Mouse (Mus musculus) 3T3-L1 (cell line): ENCODE measurements at regions not wholly inside any gene's neighbourhood (a gene's known extent, or its start where the extent isn't known, plus 50 kb on each side); places are given as distances from the start of the nearest gene placed in this dataset.

ENCODE experiments used
- DNase-seq: peaks from one replicate; pipeline ENCODE4 v3.0.0-alpha.2; 2015; ENCODE audit warnings: low read depth, low spot score

DNA sequence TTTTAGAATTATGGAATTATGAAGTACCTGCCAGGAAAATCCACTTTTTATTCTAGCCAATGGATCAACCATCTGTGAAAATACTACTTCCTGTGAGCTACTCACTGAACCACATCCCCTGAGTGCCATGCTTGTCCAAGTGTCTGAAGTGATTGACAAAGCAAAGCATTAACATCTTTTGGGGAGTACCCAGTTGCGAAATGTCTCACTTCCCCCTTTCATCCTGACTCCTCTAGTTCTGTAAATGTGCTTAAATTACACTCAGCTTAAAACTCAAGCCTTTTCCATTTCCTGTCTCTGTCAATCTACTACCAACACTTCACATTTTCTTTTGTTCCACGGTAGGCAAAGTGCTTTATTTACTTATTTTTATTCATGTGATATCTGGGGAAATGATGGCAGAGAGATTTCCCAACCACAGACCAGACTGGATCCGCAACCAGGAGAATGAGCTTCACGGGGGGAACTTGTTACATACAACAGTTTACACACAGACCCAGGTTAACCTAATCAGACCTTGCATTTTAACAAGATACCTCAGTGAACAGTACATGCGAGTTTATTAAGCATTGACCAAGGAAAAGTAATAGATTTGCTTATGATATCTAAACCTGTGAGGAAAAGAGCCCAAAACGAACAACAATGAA, 726.1 kb upstream of the Cited2 start:
- DNase-seq = no peak

DNA sequence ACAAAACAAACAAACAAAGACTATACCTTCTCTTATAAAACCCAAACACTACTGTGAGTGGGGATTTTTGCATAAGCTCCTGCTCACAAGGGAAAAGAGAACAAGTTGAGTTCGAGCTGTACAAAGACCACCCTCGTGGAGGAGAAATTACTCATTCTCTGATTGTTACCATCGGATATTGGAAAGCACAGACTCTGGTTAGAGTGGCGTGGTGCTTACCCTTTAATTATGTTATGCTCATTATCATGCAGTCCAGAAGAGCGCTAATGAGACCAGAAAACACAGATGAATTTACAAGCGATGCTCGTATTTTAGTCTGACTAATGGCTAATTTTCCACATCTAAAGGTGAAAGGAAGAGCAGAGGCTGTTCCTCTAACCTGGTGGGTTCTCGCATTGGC, 721.7 kb upstream of the Cited2 start:
- DNase-seq = no peak

DNA sequence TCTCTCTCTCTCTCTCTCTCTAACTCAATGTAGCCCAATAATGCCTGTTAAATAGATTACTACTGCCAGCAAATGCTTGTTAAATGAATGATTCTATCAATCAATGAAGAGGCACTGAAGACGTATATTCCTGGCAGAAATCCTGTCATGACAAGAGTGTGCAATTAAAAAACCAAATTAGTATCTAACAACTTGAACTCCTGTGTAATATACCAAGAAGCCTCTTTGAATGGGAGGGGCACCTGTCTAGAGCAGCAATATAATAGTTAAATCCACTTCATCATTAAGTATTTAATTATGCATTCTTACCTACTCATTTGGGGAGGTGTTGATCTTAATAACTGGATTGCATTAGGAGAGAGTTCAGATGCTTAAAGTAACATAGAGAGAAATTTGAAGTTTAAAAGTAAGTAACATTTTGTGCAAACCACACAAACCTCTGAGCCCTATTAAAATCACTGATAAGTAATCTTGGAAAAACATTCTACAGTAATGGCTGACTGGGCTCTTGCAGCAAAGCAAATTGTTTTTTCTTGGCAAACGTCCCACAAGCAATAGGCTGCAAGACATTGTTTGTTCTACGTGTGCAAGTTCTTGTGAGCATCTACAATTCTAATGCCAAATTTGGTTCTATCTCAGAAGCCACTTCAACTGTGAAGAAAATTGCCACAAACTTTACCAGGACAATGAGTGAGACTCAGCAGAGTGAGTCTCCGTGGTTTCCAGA, 719.7 kb upstream of the Cited2 start:
- DNase-seq = peak; percentile 45

GRCm38 (mm10) chr10:17008683-17009082, 714.3 kb upstream of the Cited2 start:
- no peak for DNase-seq

- DNase-seq = peak; percentile 48
These were observed 713.0 kb upstream of the Cited2 start for GRCm38 (mm10) chr10:17010047-17010446.

DNA sequence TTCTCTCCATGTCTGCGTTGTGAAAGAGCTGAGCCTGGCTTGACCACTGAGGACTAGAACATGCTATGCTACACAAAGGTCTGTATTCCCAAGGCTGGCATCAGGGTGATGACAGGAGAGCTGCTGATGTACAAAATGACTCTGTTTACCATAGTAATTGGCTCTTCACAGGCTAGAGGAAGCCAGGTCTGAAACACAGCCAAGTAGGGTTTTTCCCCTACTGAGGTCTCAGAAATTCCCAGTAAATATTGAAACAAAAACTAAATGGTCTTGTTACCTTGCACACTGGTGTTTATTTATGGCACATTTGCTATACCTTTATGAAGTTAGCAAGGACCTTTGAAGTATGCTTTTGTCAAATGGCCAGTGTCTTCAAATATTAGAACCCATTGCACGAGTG, 711.1 kb upstream of the Cited2 start:
- DNase-seq = peak; percentile 79

DNA sequence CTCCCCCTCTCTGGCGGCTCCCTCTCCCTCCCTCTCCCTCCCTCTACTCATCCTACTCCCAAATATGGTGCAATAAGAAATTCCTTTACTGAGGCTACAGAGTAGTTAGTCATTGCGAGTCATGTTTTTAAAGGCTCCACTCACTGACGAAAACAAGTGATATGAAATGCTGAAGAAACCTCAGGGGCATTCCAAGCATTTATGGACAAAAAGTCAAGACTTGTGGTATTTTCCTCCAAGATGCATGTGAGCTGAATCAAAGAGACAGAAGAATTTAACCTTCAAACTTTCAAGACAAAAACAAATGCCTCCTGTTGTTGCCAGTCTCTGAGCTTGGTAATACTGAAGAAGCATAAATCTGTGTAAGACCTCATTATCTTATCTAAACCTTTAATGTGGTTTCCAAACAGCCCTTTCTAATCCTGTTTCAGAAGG, 710.5 kb upstream of the Cited2 start:
- DNase-seq = peak; percentile 96

GRCm38 (mm10) chr10:17014826-17015225, 708.2 kb upstream of the Cited2 start:
- DNase-seq = peak; percentile 51

- DNase-seq = no peak
These were observed 706.2 kb upstream of the Cited2 start for GRCm38 (mm10) chr10:17016854-17017253.

- DNase-seq = no peak
These were observed 700.5 kb upstream of the Cited2 start for GRCm38 (mm10) chr10:17022216-17023158.

- no peak for DNase-seq
These were observed 699.3 kb upstream of the Cited2 start for GRCm38 (mm10) chr10:17023571-17024293.

DNA sequence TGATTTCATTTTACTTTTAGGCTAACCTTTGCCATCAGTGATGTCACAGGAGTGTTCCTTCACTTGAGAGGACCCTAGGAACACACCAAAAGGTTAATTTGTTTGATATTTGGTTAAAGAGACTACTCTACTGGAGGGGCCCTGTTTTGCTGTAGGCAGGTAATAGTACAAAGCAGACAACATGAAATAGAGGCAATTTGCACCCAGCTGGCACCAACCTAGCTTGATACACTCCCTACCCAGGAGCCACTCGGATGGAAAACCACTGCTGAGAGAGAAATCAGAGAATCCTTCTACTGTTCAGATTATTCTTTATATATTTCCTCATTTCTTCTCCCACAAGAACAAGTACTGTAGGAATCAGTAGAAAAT, 698.7 kb upstream of the Cited2 start:
- no peak for DNase-seq

DNA sequence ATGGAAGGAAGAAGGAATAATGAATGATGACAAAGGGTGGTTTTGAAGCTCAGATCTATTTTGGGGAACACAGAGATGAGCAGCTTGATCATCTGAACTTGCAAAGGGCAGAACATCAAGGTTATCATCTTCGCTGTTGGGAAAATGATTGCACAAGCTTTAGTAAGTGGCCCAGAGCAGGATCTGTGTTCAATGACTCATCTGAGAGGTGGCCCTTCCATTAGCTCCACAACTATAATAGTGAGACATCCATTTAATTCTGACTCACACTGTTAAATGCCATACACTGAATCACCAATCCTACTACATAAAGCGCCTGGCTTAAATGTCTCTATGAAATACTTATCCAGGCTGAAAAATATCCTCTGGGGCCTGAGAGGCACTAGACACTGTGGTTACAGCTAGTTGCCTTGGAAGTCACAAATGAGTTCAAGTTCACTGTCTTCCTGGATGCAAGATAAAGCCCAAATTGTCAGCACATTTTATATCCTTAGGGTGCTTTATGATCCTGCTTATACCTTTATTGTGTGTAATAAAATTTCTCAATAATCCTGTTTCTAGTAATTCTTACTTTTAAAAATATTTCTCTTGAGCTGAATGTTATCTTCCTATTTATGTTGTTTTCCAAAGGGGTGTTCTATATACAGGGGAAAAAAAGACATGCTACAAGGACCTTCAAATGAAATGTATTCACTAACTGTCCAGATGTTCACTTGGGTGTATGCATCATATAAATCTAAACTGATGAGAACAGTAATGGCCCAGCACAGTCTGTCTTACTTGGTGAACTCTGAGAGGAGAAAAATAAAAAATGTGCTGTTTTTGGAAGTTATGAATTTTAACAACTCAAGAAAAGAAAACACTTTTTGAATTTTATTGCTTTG, 687.9 kb upstream of the Cited2 start:
- peak; percentile 91 for DNase-seq

DNA sequence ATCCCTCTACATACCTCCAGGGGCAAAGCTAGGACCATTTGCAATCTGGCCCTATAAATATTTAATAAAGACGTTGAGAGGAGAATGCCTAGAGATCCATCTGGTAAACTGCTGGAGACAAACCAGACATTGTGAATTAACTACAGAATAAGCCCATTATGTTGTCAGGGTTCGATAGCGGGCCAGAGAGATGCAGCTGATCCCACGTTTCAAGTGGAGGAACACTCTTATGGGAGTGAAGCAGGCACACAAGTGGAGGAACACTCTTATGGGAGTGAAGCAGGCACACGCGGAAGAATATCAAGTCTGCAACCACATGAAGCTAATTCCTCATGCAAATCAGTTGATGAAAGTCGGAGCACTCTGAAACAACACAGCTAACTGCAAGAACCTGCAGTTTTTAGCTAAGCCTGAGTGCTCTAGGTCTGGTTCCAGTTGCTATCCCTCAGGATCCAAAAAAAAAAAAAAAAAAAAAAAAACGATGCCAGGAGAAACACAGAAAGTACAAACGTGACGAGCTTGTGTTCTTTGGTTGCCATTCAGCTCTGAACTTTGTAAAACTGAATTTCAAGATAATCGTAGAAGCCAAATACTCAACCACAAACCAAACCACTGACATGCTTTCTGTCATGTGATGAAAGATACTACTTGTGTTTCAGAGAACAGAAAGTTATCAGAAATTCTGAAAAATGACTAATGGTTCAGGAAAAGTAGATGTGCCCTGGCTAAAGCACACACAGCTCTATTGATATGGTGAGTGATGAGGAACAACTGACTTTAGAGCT, 684.6 kb upstream of the Cited2 start:
- DNase-seq = peak; percentile 76

DNA sequence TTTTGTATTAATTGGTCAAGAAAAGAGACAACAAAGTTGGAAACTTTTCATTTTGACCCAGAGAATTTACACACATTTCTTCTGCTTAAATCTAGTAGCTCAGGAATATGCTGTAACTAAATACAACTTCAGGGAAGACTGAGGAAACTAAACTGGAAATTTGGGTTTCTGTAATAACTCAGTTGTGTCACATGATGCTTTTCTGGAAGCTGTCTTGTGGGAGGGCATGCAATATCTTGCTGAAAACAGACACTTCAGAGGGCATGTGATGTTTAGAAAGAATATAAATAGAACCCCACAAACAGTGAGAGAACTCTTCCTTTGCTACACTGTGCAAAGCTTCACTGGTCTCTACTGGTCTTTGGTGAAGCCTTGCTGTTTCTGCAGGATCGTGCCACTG, 680.9 kb upstream of the Cited2 start:
- DNase-seq = no peak

- peak; percentile 53 for DNase-seq
These were observed 680.0 kb upstream of the Cited2 start for GRCm38 (mm10) chr10:17042973-17043372.

- no peak for DNase-seq
These were observed 676.3 kb upstream of the Cited2 start for GRCm38 (mm10) chr10:17046765-17047164.

GRCm38 (mm10) chr10:17072906-17073305, 650.1 kb upstream of the Cited2 start:
- DNase-seq = no peak

DNA sequence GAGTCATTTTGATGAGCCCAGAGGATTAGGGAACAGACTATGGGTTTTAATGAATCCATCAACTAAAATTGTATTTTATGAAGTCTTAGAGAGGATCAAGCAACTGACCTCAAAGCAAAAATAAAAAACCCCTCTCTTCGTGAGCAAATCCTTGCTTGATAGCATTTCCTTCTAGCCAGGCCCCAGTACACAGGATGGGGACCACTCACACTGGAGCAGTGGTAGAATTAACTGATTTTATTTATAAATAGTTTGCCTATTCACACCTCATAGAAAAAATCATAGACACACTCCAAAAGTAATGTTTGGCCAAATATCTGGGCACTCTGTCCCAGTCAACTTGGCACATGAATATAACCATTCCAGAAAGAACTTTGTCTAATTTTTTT, 649.0 kb upstream of the Cited2 start:
- DNase-seq = no peak
